Mouse (Mus musculus) left cerebral cortex, adult 2 months (tissue): ENCODE measurements around the gene Wrap53. TPM values are rescaled to one million over a fixed set of nuclear protein-coding genes. Genes with fewer than 3 reads are reported as not detected.
A peak's percentile ranks its signal among the peaks of the same experiment; 100 is the strongest.
"Not testable (repeated sequence)": the region's sequence is repeated elsewhere in the genome, so short reads cannot be mapped to it uniquely, and the experiment has no call there.

Source experiments
- DNase-seq, 2 experiments: peaks; one replicate each; pipeline ENCODE4 v3.0.0; 2021 to 2022; ENCODE audit warnings: low spot score in 2 of 2, mixed read lengths in 1 of 2; ENCODE audit errors: extremely low spot score in 1 of 2
- H3K27ac ChIP-seq: fragments of 200-600 bp; 2 replicates; pipeline ENCODE4 v1.8.1; 2022
- H3K4me3 ChIP-seq: fragments of 200-600 bp; 2 replicates; pipeline ENCODE4 v1.8.1; 2022
- CTCF ChIP-seq: fragments of 200-600 bp; IDR thresholded peaks from 2 replicates; pipeline ENCODE4 v1.8.1; 2022; ENCODE audit warnings: antibody characterized with exemption, mild to moderate bottlenecking, moderate library complexity
- intact Hi-C: fragments of 180-260 bp; cut with DNase I; formaldehyde crosslinking; loops from one replicate; pipeline ENCODE4 v1.15.1; 2025
- long read RNA-seq, 2 experiments: library from polyadenylated mRNA; stranded (forward); transcript quantifications; one replicate each; pipeline ENCODE4 v2.0.0; 2021; ENCODE audit warnings: borderline mapping rate in 2 of 2
- total RNA-seq, 2 experiments: library from RNA; stranded (reverse); gene quantifications; 2 replicates each; pipeline ENCODE4 v1.2.3; 2021

Wrap53 gene
- total RNA-seq, result 10 to 100 TPM in 1 of 2 experiments, 1 to 10 TPM in 1; 7.6 to 10.5 TPM
- long read RNA-seq, experiment 1, transcript Wrap53-201 (10 exons, 1,891 nt), result major isoform, 9 of 11 reads
- long read RNA-seq, experiment 1, partial matches to known transcripts, result 0 of 11 reads
- long read RNA-seq, experiment 1, other reads (novel, unspliced or antisense), result 2 of 11 reads
- long read RNA-seq, experiment 2, transcript Wrap53-201 (10 exons, 1,891 nt), result major isoform, 5 of 9 reads
- long read RNA-seq, experiment 2, partial matches to known transcripts, result 1 of 9 reads
- long read RNA-seq, experiment 2, other reads (novel, unspliced or antisense), result 3 of 9 reads

- Histone ChIP-seq H3K4me3 (peak within 1 kb of the TSS; percentile 91), H3K27ac (peak within 1 kb of the TSS; percentile 97)
- intact Hi-C loops, result loop anchor here (5.0 kb wide), 1 partner anchor 163 kb away; no protein-coding TSS in a partner anchor
- peak; percentile 82 to 87 for DNase-seq
- no peak for TF ChIP-seq CTCF
Observed at GRCm38 (mm10) chr11:69580091-69580514, at the start of gene Wrap53, which contains the start of gene Trp53. TSS of gene Wrap53 (minus strand) at chr11:69580255. TSS of gene Trp53 (plus strand) at chr11:69580359.

GRCm38 (mm10) chr11:69629802-69630201, 49.7 kb upstream of the Wrap53 start:
- peak; percentile 65 for TF ChIP-seq CTCF
- H3K4me3 ChIP-seq, result no peak overlapping the region
- intact Hi-C loops, result loop anchor here (5.0 kb wide), 1 partner anchor 127 kb away; the partner anchor contains the start of gene Polr2a
- H3K27ac ChIP-seq, result no peak overlapping the region
- DNase-seq, result no peak

GRCm38 (mm10) chr11:69628286-69628685, 48.2 kb upstream of the Wrap53 start:
- Histone ChIP-seq H3K27ac (no peak overlapping the region), H3K4me3 (no peak overlapping the region)
- intact Hi-C loops, result no loop called here
- DNase-seq, result peak; percentile 56 to 76
- peak; percentile 91 for TF ChIP-seq CTCF

GRCm38 (mm10) chr11:69624339-69624738, 44.3 kb upstream of the Wrap53 start:
- H3K4me3 ChIP-seq, H3K27ac ChIP-seq, DNase-seq, intact Hi-C loops: not testable (repeated sequence)

GRCm38 (mm10) chr11:69623006-69623405, 43.0 kb upstream of the Wrap53 start:
- no peak for TF ChIP-seq CTCF
- DNase-seq, result no peak
- Histone ChIP-seq H3K27ac (0 out of 2 replicates have a peak overlapping the region, but pooled peaks have one; percentile 28), H3K4me3 (peak overlapping the region; percentile 52; the same call in 1 of the 2 replicates)
- intact Hi-C loops, result no loop called here

GRCm38 (mm10) chr11:69622406-69622805, 42.4 kb upstream of the Wrap53 start:
- intact Hi-C loops, result no loop called here
- no peak for DNase-seq
- no peak for TF ChIP-seq CTCF
- Histone ChIP-seq H3K4me3 (peak overlapping the region; percentile 52), H3K27ac (peak overlapping the region; percentile 85)

- intact Hi-C loops, result no loop called here
Observed at GRCm38 (mm10) chr11:69621571-69622268, 41.7 kb upstream of the Wrap53 start, which contains the start of gene Sat2. TSS of gene Sat2 (plus strand) at chr11:69622024.

GRCm38 (mm10) chr11:69620394-69621081, 40.5 kb upstream of the Wrap53 start:
- no peak overlapping the region for H3K27ac ChIP-seq
- no peak overlapping the region for H3K4me3 ChIP-seq
- TF ChIP-seq CTCF, result no peak
- intact Hi-C loops, result no loop called here
- no peak for DNase-seq

More at GRCm38 (mm10) chr11:69621571-69622268, 41.7 kb upstream of the Wrap53 start, which contains the start of gene Sat2:
- TF ChIP-seq CTCF, result no peak
- DNase-seq, result peak in 1 of 2 experiments; percentile 30
- H3K4me3 ChIP-seq, result peak within 1 kb of the TSS; percentile 52
- peak within 1 kb of the TSS; percentile 85 for H3K27ac ChIP-seq

GRCm38 (mm10) chr11:69617805-69618204, 37.8 kb upstream of the Wrap53 start, which contains the start of gene Shbg:
TSS of gene Shbg (minus strand) at chr11:69617905.
- no peak within 1 kb of the TSS for H3K27ac ChIP-seq
- no peak for TF ChIP-seq CTCF
- intact Hi-C loops, result no loop called here
- H3K4me3 ChIP-seq, result no peak within 1 kb of the TSS
- no peak for DNase-seq

- no peak for DNase-seq
- Histone ChIP-seq H3K27ac (no peak overlapping the region), H3K4me3 (no peak overlapping the region)
- no peak for TF ChIP-seq CTCF
- intact Hi-C loops, result no loop called here
Observed at GRCm38 (mm10) chr11:69616781-69617180, 36.7 kb upstream of the Wrap53 start.

- H3K27ac ChIP-seq, H3K4me3 ChIP-seq, DNase-seq: not testable (repeated sequence)
- intact Hi-C loops, result loop anchor here (1.0 kb wide), 1 partner anchor 35 kb away; no protein-coding TSS in a partner anchor
Observed at GRCm38 (mm10) chr11:69614257-69614588, 34.2 kb upstream of the Wrap53 start.
